Mouse (Mus musculus) frontal cortex, postnatal 25 days (tissue): ENCODE measurements around the gene Ehbp1.

Source experiments
- DNase-seq, 2 experiments: peaks; one replicate each; pipeline ENCODE4 v3.0.0; 2022; ENCODE audit warnings: low spot score in 2 of 2

Ehbp1 gene

DNA sequence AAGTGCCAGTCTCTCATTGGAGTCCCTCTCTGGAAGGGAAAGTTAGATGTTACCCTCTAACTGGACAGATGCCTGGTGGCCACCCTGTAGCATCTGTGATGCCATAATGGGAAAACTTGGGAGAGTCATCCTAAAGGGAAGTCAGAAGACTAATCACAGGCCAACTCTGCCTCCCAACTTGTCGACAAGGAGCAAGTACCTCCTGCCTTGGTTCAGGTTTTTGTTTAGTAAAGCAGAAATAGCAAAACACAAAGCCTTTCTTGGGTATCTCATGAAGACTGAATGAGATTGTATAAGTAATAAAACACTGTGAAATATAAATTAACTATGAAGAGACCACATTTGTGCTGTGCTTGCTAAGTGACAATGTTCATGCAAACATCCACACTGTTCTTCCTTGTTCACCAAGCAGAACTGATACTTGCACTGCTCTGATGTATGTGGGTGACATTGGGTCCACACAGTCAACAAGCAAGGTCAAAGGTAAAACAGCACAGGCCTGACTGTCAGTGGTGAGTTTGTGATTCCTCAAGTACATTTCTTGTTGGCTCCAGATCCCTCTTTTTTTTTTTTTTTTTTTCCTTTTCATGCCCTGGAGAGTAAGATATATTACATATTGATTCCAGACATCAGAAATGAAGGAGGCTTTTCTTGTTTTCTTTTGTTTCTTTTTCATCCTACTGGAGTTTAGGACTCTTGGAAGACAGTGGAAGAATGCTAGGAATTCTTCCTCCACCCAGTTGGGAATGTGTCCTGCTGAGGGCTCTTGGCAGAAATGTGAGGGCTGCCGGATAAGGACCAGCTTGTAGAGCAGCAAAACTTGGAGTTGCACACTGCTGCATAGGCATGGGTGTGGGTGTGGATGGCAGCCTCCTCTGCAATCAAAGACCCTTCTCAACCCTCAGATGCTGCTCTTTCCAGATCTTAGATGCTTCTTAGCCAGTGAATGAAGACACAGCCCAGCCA, at the start of gene Ehbp1:
Gene Ehbp1, minus strand, starts transcription at position 51 of the 966 bp plus-strand sequence.
- no peak for DNase-seq

DNA sequence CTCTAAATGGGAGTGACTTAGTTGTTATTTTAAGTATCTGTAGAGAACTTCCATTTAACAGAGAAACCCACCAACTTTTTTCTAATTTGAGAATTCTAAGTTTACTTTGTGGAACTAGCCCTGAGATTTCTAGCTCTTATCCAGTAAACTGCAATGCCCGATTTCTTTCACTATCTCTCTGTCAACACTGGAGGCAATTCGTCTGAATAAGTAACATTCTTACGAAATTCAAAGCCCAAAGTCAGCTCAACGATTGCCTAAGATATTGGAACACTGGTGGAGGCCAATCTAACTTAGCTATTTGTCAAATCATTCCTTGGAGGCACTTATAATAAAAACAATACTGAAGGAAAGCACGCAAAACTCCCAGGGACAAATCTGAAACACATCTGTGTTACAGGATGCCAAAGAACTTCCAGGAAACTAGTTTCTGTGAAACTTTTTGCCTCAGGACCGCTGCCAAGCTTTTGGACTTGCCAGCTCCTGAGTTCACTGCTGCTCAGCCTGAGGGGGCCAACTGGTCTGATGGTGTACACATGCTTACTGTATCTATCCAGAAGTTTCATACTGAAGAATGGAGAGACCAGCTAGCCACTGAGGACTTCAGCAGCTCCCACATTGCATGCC, 45.5 kb upstream of the Ehbp1 start:
- no peak for DNase-seq

DNA sequence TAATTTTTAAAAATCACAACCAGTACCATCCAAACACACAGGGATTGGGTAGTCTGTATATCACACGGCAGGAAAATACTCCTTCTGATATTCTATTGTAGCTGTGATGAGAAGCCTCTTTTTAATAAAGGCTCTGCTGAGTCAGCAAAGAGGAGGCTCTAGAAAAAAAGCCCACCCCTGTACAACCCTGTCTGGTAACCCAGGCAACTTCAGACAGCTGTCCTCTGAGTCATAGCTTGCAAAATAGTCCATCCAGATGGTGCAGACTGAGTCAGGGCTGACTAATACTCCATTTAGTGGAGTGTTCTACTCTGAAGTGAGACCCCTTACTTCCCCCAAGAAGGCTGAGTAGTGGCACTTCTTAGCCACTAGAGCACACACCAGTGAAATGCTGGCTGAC, 41.4 kb upstream of the Ehbp1 start:
- no peak for DNase-seq

DNA sequence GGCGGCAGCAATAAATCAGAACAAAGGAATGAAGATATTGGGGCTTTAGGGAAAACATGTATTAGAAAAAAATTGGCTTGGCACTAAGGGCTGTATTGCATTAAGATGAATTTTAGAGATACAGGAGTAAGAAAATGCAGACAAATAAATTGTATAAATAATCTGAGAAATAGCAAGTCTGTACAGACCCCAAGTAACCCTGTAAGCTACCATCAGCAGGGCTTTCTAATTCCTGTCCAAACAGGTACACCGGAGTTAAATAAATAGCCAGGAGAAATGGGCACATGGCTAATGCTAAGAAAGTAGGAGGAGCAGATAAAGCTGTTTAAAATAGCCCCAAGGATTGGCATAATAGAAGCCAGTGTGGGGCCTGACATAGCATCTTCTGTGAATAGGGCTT, 32.7 kb upstream of the Ehbp1 start:
- DNase-seq: no peak

DNA sequence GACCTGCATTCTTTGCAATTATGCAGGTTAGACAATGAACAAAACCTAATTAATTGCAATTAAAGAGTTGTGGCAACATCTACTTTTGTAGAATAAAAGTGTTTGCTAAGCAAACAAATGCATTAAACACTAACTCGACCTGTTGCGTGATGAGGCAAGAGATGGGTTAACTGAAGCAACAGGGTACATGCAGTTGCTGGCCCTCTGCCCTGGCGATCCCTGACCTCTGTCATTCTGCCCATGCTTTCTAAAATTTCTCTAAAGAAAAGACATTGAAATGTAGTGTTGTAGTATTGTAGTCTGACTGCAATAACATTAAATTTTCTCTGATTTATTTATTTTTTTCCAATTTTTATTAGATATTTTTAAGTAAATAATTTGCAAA, 31.2 kb upstream of the Ehbp1 start:
- DNase-seq: no peak

DNA sequence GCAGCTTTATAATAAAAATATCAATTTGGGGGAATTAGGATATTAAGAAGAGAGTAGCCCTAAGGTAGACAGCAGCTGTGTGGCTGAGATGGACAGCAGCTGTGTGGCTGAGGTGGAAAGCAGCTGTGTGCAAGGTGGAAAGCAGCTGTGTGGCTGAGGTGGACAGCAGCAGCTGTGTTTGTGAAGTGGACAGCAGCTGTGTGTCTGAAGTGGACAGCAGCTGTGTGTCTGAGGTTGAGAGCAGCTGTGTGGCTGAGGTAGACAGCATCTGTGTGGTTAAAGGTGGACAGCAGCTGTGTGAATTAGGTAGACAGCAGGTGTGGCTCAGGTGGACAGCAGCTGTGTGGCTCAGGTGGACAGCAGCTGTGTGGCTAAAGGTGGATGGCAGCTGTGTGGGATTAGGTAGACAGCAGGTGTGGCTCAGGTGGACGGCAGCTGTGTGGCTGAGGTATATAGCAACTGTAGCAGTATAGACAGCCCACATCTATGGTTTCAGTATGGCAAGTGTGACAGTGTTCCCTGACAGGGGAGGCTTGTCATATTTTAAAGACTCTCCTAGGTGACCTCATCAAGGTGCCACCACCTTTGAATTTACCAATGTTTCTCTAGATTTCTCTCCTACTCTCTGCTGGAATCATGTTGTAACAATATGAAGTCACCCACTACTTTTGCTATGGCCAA, 30.7 kb upstream of the Ehbp1 start:
- no peak for DNase-seq

DNA sequence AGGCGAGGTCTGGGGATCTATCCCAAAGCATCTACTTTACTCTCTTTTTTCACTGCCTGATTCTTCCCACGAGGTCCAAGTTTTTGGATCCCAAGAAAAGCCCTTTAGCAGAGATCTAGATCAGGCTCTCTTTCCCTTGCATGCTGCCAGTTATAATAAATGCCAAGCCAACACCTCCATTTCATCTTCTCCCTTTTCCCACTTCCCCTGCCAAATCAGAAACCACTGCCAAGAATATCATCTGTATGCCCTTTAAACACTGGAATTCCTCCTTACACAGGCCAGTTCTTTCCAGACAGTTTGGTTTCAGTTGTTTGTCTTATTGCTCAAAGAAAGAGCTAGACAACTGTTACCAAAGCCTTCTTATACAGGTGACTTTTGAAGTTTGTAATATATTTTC, 27.7 kb upstream of the Ehbp1 start:
- DNase-seq: no peak

DNA sequence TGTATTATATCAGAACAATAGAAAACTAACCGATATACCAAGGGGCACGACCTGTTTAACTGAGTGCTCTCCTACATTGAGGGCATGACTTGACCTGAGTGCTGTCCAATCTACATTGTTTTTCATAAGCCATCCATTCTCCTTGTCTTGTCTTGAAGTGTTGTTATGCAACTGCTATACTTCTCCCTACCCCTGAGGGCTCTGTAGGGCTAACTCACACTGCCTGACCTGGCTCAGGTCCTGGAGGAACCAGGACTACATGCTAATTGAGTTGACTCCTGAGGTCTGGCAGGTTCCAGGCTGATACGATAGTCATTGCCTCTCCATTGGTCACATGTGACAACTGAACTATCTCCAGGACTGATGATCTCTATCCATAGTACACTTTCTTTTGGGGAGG, 26.5 kb upstream of the Ehbp1 start:
- DNase-seq: no peak

DNA sequence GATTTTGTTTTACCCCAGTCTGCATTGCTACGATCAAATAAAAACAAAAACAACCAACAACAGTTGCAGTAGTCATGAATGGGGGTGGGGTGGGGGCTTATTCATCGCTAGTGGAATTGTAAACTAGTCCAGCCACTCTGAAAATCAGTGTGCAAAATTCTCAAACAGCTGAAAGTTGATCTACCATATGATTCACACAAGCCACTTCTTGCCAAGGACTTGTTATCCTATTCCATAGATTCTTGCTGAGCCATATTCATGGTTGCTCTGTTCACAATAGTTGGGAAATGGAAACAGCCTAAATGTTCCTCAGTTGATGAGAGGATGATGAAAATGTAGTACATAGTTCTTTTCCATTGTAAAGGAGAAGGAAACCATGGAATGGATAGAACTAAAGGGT, 24.4 kb upstream of the Ehbp1 start:
- no peak for DNase-seq

DNA sequence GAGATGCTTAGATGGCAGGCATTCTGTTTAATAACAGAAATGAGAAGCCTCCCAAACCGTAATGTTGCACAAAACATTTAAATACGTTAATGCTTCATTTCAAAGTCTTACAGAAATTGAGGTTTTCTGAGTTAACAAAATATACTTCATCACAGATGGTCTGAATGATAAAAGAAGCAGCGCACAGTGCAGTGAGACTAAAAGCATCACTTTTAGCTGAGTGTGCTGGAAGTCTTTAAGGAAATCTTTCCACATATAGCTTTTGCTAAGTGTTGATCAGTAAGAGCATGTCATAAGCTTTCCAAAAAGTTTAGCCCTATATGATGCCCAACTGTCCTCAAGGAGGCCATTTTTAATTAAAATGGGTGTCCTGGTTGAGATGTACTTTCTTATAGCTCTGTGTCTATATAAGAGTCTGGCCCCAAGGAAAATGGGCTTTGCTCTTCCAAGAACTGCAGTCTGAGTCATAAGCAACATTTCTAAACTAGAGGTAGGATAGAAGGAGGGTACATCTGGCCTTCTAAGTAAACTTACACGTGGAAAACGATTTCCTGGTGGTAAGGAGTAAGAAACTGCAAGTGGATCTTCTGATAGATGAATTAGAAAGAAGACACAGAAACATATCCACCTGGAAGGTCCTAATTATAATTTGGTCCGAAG, 12.0 kb upstream of the Ehbp1 start:
- DNase-seq: no peak

DNA sequence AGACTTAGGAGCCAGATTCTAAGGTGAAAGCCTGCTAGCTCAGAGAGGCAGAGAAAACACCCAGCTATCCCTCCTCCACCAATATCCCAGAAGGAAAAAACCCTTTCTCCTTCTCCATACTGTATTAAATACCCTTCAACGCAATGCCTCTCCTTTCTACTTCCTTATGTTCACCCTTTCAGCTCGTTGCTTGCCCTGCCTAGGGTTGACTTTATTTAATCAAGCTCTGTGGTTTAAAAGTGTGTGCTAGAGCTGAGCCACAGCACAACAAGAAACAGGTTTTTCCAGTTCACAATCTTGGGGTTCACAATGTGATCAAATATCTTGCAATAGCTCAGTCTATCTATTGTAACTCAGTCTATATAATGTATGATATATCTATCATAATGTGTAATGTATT, 7.9 kb upstream of the Ehbp1 start:
- DNase-seq: no peak

DNA sequence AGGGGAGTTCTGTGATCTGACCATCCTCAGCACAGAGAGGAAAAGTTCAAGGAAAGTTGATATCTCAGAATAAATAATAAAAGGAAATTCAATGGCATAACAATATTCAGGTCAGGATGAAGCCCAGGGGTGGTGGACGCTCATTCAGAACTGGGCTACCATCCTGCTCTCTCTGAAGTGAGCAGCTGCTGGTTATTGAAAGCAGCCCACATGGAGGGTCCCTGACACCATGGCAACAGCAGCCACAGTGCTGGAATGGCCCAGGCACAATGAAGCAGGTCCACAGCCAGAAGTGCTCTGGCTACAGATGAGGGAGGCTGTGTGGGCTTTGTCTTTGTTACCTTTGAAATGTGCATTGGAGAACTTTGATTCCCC, 6.4 kb upstream of the Ehbp1 start:
- no peak for DNase-seq

DNA sequence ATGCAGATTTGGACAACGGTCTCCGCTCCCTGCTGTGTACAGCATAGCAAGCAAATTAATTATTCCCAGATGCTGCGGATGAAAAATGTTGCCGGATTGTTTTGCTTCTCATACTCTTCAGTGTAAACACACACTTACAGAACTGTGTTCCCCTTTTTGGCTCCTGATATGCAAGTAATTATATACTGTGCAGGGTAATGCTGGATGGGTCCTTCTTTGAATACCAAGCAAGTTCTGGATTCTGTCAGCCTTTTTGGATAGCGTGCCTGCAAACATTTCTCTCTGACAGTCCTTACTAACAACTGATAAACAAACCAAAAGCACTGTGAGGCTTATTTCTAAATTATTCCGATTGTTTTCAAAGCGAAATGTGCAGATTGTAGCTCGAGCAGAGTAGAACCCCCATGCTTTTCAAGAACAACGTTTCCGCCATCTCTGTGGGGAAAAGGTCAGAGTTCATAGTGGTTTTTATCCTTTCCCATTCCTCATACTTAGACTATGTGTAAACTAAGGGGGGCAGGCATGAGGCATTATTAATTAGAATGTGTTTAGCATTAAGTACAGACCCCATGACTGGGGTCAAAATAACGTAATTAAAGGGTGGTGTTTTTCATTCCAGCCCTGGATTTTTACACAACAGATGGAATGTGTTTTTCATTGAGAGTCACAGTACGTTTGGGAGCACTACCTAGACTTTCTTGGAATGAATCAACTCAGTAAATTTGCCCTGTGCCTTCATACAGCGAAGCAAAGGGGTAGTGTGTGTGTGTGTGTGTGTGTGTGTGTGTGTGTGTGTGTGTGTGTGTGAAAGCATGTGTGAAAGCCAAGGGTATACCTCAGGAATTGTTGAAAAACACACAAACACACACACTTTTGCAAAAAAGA, 5.8 kb upstream of the Ehbp1 start:
- no peak for DNase-seq

DNA sequence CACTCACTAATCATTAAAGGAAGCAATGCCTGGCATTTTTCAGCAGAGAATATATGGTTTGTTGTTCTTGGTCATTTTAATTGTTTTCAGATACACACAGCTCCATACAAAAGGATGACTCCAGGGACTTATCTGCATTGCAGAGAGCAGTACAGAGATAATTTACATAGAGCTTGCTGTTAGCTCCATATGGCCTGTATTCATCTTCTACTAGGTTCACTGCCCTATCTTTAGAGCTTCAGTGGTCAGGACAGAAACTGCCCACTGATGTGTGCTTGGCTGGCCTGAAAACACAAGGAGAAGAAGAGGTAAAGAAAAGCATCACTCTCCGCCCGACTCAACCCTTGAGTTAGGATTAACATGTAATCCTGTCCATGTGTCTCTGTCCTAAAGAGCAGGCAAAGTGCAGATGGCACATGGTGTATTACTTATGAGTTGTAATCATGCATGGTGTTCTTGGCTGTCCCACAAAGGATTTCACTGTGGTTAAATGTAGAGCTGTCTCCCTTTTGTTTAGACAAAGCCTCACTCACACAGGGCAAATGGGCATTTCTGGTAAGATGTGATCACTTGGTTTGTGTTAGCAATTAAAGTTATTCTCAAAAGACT, 14.7 kb downstream of the Ehbp1 start:
- no peak for DNase-seq

DNA sequence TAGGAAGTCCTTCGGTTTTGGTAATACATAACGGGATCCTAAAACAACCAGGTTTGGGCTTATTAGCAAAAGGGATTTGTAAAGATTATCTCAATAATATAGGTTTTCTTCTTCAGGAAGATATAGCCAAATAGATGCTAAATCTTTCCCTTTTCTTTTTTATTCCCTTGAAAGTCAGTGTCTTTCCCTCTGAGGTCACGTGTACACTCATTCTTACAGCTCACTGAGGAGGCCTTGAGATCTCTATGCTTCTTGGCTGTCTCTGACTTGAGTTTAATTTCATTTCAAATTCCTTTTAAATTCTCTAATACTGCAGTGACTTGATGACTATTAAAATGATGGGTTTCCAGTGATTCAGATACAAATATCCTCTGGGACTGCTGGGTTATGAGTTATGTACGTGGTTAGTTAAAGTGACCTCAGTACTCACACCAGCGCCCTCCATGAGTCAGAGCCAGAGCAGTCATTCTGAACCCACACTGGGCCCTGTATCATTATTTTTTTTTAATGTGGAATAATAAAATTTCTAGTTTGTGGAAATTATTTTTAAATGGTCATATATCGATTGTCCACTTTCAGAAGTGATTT, 24.2 kb downstream of the Ehbp1 start:
- DNase-seq: no peak

DNA sequence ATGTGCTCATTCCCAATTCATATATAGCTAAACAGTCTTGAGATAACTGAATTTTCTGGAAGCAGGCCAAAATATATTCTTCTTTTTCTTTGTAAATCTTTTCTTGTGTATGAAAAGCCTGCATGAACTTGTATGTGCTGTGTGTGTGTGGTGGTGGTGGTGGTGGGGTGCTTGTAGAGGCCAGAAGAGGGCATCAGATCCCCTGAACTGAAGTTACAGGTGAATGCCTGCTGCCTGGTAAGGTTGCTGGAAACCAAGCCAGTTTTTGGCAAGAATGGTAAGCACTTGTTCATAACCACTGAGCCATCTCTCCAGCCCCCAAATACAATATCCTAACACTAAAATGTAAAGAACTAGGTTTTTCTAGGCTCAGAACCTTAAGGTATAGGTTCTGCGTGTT, 26.3 kb downstream of the Ehbp1 start:
- no peak for DNase-seq

DNA sequence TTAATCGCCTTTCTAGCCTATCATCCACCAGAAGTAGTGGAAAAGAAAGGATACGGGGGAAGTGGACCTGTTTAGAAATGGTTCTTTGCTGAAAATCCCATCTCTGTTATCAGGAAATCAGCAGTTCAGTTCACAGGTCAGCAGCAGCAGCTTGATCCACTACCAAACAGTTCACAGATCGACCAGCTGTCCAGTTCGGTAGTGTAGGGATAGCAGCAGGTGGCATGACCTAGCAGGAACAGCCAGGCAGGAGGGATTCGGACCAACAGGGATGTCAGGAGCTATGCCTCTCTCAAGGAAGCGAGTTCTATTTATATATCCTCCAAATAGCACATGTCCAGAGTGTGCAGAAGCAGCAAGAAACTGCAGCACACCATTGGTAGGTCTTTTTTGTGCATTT, 40.9 kb downstream of the Ehbp1 start:
- no peak for DNase-seq

DNA sequence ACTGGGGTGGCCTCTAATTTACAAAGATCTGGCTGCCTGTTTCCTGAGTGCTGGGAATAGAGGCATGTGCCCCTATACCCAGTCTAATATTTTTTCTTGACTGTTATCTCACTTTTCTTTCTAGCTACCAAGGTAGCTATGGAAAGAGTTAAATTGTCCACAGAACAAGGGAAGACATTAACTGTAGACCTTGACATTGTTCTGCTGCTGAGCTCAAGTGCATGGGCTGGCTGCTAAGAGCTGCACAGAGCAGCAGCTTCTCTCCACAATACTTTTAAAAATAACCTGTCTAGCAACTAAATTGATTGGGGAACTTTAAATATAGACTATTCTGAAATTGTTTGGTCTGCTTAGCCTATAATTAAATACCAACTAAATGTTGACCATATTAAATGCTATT, 52.9 kb downstream of the Ehbp1 start:
- DNase-seq: no peak

DNA sequence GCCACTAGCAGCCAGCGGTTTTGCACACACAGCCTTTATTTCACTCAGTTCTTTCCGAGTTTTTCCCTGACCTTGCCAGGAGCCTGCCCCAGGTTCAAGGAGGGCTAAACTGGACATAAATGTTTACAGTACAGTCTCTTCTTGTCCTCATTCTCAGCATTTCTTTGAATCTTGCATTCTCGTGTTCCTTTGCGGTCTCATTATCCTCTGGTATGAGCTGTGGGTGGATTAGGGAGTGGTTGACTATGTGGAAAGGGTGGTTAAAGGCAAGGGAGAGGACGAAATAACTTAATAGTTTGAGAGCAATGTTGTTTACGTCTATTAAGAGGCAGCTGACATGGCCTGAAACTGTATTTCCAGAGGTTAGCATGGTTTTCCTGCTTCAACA, 54.6 kb downstream of the Ehbp1 start:
- no peak for DNase-seq

DNA sequence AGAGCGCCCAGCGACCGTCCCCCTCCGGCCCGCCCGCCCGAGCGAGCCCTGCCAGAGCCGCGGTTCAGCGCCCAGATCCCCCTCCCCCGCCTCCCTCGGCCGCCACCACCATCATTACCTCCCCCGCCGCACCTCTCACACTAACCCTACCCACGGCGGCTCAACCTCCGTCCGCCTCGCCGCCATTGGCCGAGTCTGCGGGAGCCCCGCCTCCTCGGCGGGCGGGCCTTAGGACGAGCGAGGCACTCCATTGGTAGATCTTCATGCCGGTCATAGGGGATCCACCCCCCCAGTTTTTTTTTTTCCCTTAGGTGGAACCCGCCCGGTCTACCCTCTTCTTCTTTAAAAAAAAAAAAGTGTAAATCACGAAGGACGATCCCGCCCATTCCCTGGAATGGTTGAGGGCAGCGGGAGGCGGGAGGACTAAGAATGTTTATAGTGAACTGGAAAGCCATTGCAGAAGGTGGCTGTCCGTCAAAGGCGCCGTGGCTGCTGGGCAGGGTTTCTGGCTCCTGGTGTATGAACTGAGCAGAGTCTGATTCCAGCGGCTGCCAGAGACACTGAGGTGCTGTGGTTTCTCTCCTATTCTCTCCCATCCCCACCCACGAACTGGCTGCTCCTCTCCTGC, 55.1 kb downstream of the Ehbp1 start:
- peak; percentile 88 to 94 for DNase-seq
